26 mouse cellular contexts compared by ENCODE assay signal in the genomic region with DNA sequence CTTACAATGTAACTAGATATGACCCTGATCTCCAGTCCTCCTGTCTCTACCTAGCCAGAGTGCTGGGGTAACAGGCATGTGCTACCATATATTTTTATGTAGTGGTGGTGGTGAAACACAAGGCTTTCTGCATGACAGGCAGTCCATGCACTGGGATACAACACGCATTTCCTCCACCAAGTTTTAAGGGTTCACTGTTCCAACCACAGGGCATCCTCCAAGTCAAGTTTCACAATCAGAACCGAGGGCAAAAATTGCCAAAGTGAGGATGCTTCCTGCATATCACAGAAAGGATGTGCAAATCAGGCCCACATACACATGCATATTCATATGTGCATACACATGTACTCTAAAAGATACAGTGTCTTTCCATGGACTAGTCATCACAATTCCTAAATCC.
"Had no signal": no experiment of that assay in that cellular context is flagged by ENCODE, and none has a peak within 500 bp of the region (broad histone marks: within the 10 kb centered on the region; RNA-seq: fewer than 3 reads in every experiment).

No protein-coding gene starts in this region.

- H3K4me3 ChIP-seq: gastrocnemius, adult 2 months; heart, embryonic 13.5 days; heart, embryonic 15.5 days; hindbrain, embryonic 13.5 days; hindbrain, embryonic 15.5 days; kidney, embryonic 15.5 days; limb, embryonic 13.5 days; limb, embryonic 15.5 days; liver, embryonic 12.5 days had no signal

- ATAC-seq: hindbrain, postnatal 0 days; intestine, embryonic 16.5 days; liver, embryonic 12.5 days had no signal

- DNase-seq: gastrocnemius, adult 2 months; gastrocnemius, postnatal 10 days; gastrocnemius, postnatal 25 days; heart, adult 18-20 months; heart, postnatal 14 days; heart, postnatal 36 days; kidney, adult 11 months; kidney, adult 2 months; kidney, adult 9 months; kidney, postnatal 14 days; kidney, postnatal 36 days; layer of hippocampus, adult 9-11 months; layer of hippocampus, postnatal 36 days; left cerebral cortex, postnatal 4 days had no signal

- H3K27ac ChIP-seq: gastrocnemius, adult 2 months; heart, embryonic 13.5 days; heart, embryonic 15.5 days; hindbrain, embryonic 13.5 days; hindbrain, embryonic 15.5 days; hindbrain, postnatal 0 days; kidney, embryonic 15.5 days; kidney, postnatal 0 days; limb, embryonic 13.5 days; limb, embryonic 15.5 days; liver, embryonic 12.5 days; liver, embryonic 14.5 days had no signal
